Mouse (Mus musculus) macrophage (primary cell): ENCODE results near the gene Fam104a. TPM values are rescaled to one million over a fixed set of nuclear protein-coding genes. Genes with fewer than 3 reads are reported as not detected.

ENCODE experiments used
- H3K27ac ChIP-seq: fragments of 350-480 bp; formaldehyde crosslinking; 2 replicates; pipeline ENCODE4 v1.9.0; 2021
- H3K36me3 ChIP-seq: fragments of 350-480 bp; formaldehyde crosslinking; 2 replicates; pipeline ENCODE4 v1.9.0; 2021; ENCODE audit errors: inconsistent target
- H3K4me3 ChIP-seq: fragments of 350-480 bp; formaldehyde crosslinking; 2 replicates; pipeline ENCODE4 v1.9.0; 2021; ENCODE audit errors: inconsistent target
- H3K79me2 ChIP-seq: fragments of 350-480 bp; formaldehyde crosslinking; 2 replicates; pipeline ENCODE4 v1.9.0; 2021; ENCODE audit errors: inconsistent target
- WGBS: methylation state at CpG from one replicate; pipeline ENCODE4 v1.1.7; 2026; ENCODE audit warnings: inconsistent platforms; ENCODE audit not compliant: missing documents; 5-methylcytosine and 5-hydroxymethylcytosine counted together
- polyA plus RNA-seq: library from polyadenylated mRNA; stranded (reverse); fragments of 250-400 nt; gene quantifications from 3 replicates; pipeline ENCODE4 v1.2.4, GENCODE M21; 2018; ENCODE audit warnings: inconsistent platforms

Gene Fam104a
- polyA plus RNA-seq, 1 experiment from 2014 or later, result 29.8 TPM

- no peaks in the 10 kb centered on the region for H3K36me3 ChIP-seq
- no peaks in the 10 kb centered on the region for H3K79me2 ChIP-seq
- H3K4me3 ChIP-seq, result no peak overlapping the region
- WGBS, result 100% methylated on average over 1 of the region's 1 CpGs
- H3K27ac ChIP-seq, result no peak overlapping the region
Observed at GRCm38 (mm10) chr11:113711061-113711460, 27.1 kb upstream of the Fam104a start.

GRCm38 (mm10) chr11:113710257-113710777, 26.4 kb upstream of the Fam104a start:
- H3K79me2 ChIP-seq, result no peaks in the 10 kb centered on the region
- WGBS, result 47% methylated on average over 10 of the region's 10 CpGs
- H3K36me3 ChIP-seq, result no peaks in the 10 kb centered on the region
- H3K27ac ChIP-seq, result no peak overlapping the region
- no peak overlapping the region for H3K4me3 ChIP-seq

GRCm38 (mm10) chr11:113709731-113710256, 25.8 kb upstream of the Fam104a start, which contains the start of gene Cpsf4l:
Gene Cpsf4l (minus strand): TSS chr11:113710017.
- WGBS, result 85% methylated on average over 11 of the region's 11 CpGs
- no peak within 1 kb of the TSS for H3K4me3 ChIP-seq
- no peaks in the 10 kb centered on the region for H3K79me2 ChIP-seq
- H3K36me3 ChIP-seq, result no peaks in the 10 kb centered on the region
- H3K27ac ChIP-seq, result no peak within 1 kb of the TSS

- H3K36me3 ChIP-seq, result no peaks in the 10 kb centered on the region
- H3K4me3 ChIP-seq, result no peak overlapping the region
- H3K79me2 ChIP-seq, result no peaks in the 10 kb centered on the region
- H3K27ac ChIP-seq, result no peak overlapping the region
- WGBS, result 92% methylated on average over 15 of the region's 15 CpGs
Observed at GRCm38 (mm10) chr11:113709272-113709671, 25.3 kb upstream of the Fam104a start.

- Histone ChIP-seq H3K36me3 (no peaks in the 10 kb centered on the region), H3K27ac (no peak overlapping the region), H3K4me3 (no peak overlapping the region), H3K79me2 (no peaks in the 10 kb centered on the region)
- whole genome bisulfite sequencing, result 94% methylated on average over 19 of the region's 19 CpGs
Observed at GRCm38 (mm10) chr11:113708629-113709213, 24.8 kb upstream of the Fam104a start.

- Histone ChIP-seq H3K79me2 (no peaks in the 10 kb centered on the region), H3K27ac (no peak overlapping the region), H3K4me3 (no peak overlapping the region), H3K36me3 (no peaks in the 10 kb centered on the region)
- 65% methylated on average over 15 of the region's 15 CpGs for WGBS
Observed at GRCm38 (mm10) chr11:113705966-113706652, 22.2 kb upstream of the Fam104a start.

GRCm38 (mm10) chr11:113703758-113704157, 19.8 kb upstream of the Fam104a start:
- H3K36me3 ChIP-seq, result no peaks in the 10 kb centered on the region
- H3K4me3 ChIP-seq, result no peak overlapping the region
- no peak overlapping the region for H3K27ac ChIP-seq
- WGBS, result 36% methylated on average over 5 of the region's 5 CpGs
- no peaks in the 10 kb centered on the region for H3K79me2 ChIP-seq

GRCm38 (mm10) chr11:113699643-113700042, 15.7 kb upstream of the Fam104a start:
- H3K4me3 ChIP-seq, result no peak overlapping the region
- 92% methylated on average over 7 of the region's 7 CpGs for WGBS
- H3K36me3 ChIP-seq, result peaks cover 8% of the 10 kb centered on the region; the same call in 1 of the 2 replicates
- H3K79me2 ChIP-seq, result no peaks in the 10 kb centered on the region
- H3K27ac ChIP-seq, result no peak overlapping the region

GRCm38 (mm10) chr11:113698013-113698545, 14.1 kb upstream of the Fam104a start:
- Histone ChIP-seq H3K79me2 (no peaks in the 10 kb centered on the region), H3K4me3 (no peak overlapping the region), H3K36me3 (peaks cover 21% of the 10 kb centered on the region; the same call in 1 of the 2 replicates), H3K27ac (no peak overlapping the region)
- 95% methylated on average over 12 of the region's 12 CpGs for WGBS

- Histone ChIP-seq H3K27ac (no peak overlapping the region), H3K79me2 (no peaks in the 10 kb centered on the region), H3K36me3 (peaks cover 26% of the 10 kb centered on the region; the same call in 1 of the 2 replicates), H3K4me3 (no peak overlapping the region)
- 95% methylated on average over 5 of the region's 5 CpGs for whole genome bisulfite sequencing
Observed at GRCm38 (mm10) chr11:113697571-113697970, 13.6 kb upstream of the Fam104a start.

- Histone ChIP-seq H3K27ac (no peak overlapping the region), H3K79me2 (peaks cover 13% of the 10 kb centered on the region; the same call in 1 of the 2 replicates), H3K4me3 (no peak overlapping the region), H3K36me3 (peaks cover 47% of the 10 kb centered on the region)
- WGBS, result 41% methylated on average over 3 of the region's 3 CpGs
Observed at GRCm38 (mm10) chr11:113691851-113692250, 7.9 kb upstream of the Fam104a start.

- 96% methylated on average over 5 of the region's 5 CpGs for WGBS
- Histone ChIP-seq H3K4me3 (no peak overlapping the region), H3K79me2 (peaks cover 18% of the 10 kb centered on the region; the same call in 1 of the 2 replicates), H3K27ac (no peak overlapping the region), H3K36me3 (peaks cover 47% of the 10 kb centered on the region)
Observed at GRCm38 (mm10) chr11:113691318-113691717, 7.4 kb upstream of the Fam104a start.

- Histone ChIP-seq H3K27ac (no peak overlapping the region), H3K4me3 (no peak overlapping the region), H3K79me2 (peaks cover 26% of the 10 kb centered on the region), H3K36me3 (peaks cover 45% of the 10 kb centered on the region)
- WGBS, result 94% methylated on average over 11 of the region's 12 CpGs
Observed at GRCm38 (mm10) chr11:113690506-113690905, 6.6 kb upstream of the Fam104a start.

- WGBS, result 80% methylated on average over 2 of the region's 2 CpGs
- H3K4me3 ChIP-seq, result no peak overlapping the region
- H3K36me3 ChIP-seq, result peaks cover 18% of the 10 kb centered on the region
- no peak overlapping the region for H3K27ac ChIP-seq
- H3K79me2 ChIP-seq, result peaks cover 53% of the 10 kb centered on the region
Observed at GRCm38 (mm10) chr11:113687031-113687430, 3.1 kb upstream of the Fam104a start.
